In the genomic region with DNA sequence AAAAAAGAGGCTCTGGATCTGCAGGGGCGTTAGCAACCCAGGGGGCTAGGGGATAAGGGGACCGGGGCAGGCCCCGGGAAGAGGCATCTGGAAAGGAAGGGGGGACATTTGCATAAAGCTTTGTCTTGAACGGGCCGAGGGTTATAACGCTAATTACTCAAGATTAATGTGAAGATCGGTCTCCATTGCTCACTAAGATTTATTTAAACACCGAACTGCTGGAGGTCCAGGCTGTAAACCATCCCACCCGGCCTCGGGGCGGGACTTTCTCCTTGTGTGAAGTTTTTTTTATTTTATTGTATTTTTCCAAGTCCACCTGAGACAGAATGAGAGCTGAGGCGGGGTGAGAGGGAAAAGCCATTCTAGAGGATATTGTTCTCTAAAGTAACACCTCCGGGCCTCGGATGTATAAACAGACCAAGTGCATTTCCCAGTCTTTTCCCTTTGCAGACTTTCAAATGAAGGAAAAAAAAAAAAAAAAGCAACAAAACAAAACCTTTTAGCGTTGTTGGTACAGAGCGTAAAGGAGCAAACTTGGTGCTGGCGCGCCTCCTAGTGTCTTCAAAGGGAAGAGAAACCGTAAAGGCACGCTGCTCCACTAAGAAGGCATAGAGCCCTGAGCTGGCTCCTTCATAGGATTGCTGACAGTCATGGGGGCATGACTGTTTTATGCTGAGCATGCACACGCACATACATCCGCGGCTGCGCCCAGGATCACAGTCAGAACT, we compare ENCODE assay signal across 7 mouse cellular contexts.
A peak's percentile ranks its signal among the peaks of the same experiment; 100 is the strongest.
DNase-seq lines count a peak whose midpoint lies in the region; ATAC-seq lines count a peak whose summit lies in the region.

No protein-coding gene starts in this region.

- DNase-seq in Muller cell, postnatal 12 days (ENCODE audit: inconsistent ontology term): peak; percentile 63
- peak; percentile 92 for DNase-seq in hindbrain, embryonic 14.5 days (ENCODE audit: low spot score)
- peak; percentile 45 to 58 for DNase-seq in layer of hippocampus, postnatal 36 days
- DNase-seq in lung, postnatal 14 days: peak; percentile 69
- DNase-seq in right cerebral cortex, adult 2 months (ENCODE audit: low spot score in 2 of 2): peak; percentile 79 to 81

- no peaks in the 10 kb centered on the region for H3K9me3 ChIP-seq in forebrain, embryonic 16.5 days (ENCODE audit: control insufficient read depth, low read length)
- no peaks in the 10 kb centered on the region for H3K9me3 ChIP-seq in hindbrain, embryonic 14.5 days (ENCODE audit: control insufficient read depth, low read length)

- peak; percentile 92 for ATAC-seq in forebrain, embryonic 16.5 days
- peak; percentile 90 for ATAC-seq in hindbrain, embryonic 14.5 days (ENCODE audit: low FRiP score)

- WGBS in forebrain, embryonic 16.5 days: under 1% methylated on average over 24 of the region's 24 CpGs
- under 1% methylated on average over 24 of the region's 24 CpGs for WGBS in hindbrain, embryonic 14.5 days

- peak overlapping the region; percentile 35; the same call in 1 of the 2 replicates for H3K9ac ChIP-seq in forebrain, embryonic 16.5 days (replicated peaks; ENCODE audit: low read depth, low read length)
- no peak overlapping the region for H3K9ac ChIP-seq in hindbrain, embryonic 14.5 days

- peaks cover 25% of the 10 kb centered on the region for H3K27me3 ChIP-seq in forebrain, embryonic 16.5 days (replicated peaks; ENCODE audit: control insufficient read depth, insufficient read depth, low read length)
- peaks cover 80% of the 10 kb centered on the region for H3K27me3 ChIP-seq in hindbrain, embryonic 14.5 days (ENCODE audit: control insufficient read depth, insufficient read depth, low read length)

- no peaks in the 10 kb centered on the region for H3K4me1 ChIP-seq in brown adipose tissue, adult 24 weeks (ENCODE audit: control insufficient read depth, insufficient read depth, insufficient read length, low read length)
- H3K4me1 ChIP-seq in forebrain, embryonic 16.5 days (replicated peaks; ENCODE audit: control insufficient read depth, insufficient read depth, low read length): peaks cover 17% of the 10 kb centered on the region
- peaks cover 5% of the 10 kb centered on the region; the same call in 1 of the 2 replicates for H3K4me1 ChIP-seq in hindbrain, embryonic 14.5 days (replicated peaks; ENCODE audit: control insufficient read depth, insufficient read depth, low read length)

- peak overlapping the region; percentile 68 for H3K4me2 ChIP-seq in forebrain, embryonic 16.5 days (ENCODE audit: low read length)
- H3K4me2 ChIP-seq in hindbrain, embryonic 14.5 days (replicated peaks): peak overlapping the region; percentile 54

- H3K27ac ChIP-seq in brown adipose tissue, adult 24 weeks (replicated peaks; ENCODE audit: low read depth, low read length): no peak overlapping the region
- H3K27ac ChIP-seq in forebrain, embryonic 16.5 days (ENCODE audit: low read length): 0 out of 2 replicates have a peak overlapping the region, but pooled peaks have one; percentile 11
- no peak overlapping the region for H3K27ac ChIP-seq in hindbrain, embryonic 14.5 days

- H3K4me3 ChIP-seq in brown adipose tissue, adult 24 weeks (ENCODE audit: insufficient read depth, low read depth, low read length): 0 out of 2 replicates have a peak overlapping the region, but pooled peaks have one; percentile 5
- peak overlapping the region; percentile 35 for H3K4me3 ChIP-seq in forebrain, embryonic 16.5 days (replicated peaks; ENCODE audit: low read length)
- peak overlapping the region; percentile 12 for H3K4me3 ChIP-seq in hindbrain, embryonic 14.5 days (replicated peaks; ENCODE audit: low read length)

- H3K36me3 ChIP-seq in forebrain, embryonic 16.5 days (ENCODE audit: control insufficient read depth, insufficient read depth): no peaks in the 10 kb centered on the region
- no peaks in the 10 kb centered on the region for H3K36me3 ChIP-seq in hindbrain, embryonic 14.5 days (replicated peaks; ENCODE audit: control insufficient read depth, insufficient read depth)
